Mouse (Mus musculus) heart, embryonic 10.5 days (tissue): ENCODE measurements around the gene Rprd1b. TPM values are rescaled to one million over a fixed set of nuclear protein-coding genes. Genes with fewer than 3 reads are reported as not detected.

Source experiments
- DNase-seq: peaks from one replicate; pipeline ENCODE4 v3.0.0-alpha.2; 2017; ENCODE audit warnings: low spot score
- H3K27ac ChIP-seq: fragments of 300-500 bp; sonication (generic); 2 replicates; pipeline ENCODE4 v1.5.1; 2016; ENCODE audit warnings: mild to moderate bottlenecking
- H3K27me3 ChIP-seq: fragments of 300-500 bp; sonication (generic); 2 replicates; pipeline ENCODE4 v1.6.1; 2016; ENCODE audit warnings: mild to moderate bottlenecking; ENCODE audit not compliant: poor library complexity, insufficient read depth, severe bottlenecking
- H3K36me3 ChIP-seq: fragments of 300-500 bp; sonication (generic); 2 replicates; pipeline ENCODE4 v1.6.1; 2016; ENCODE audit warnings: mild to moderate bottlenecking, moderate library complexity
- H3K4me1 ChIP-seq: fragments of 300-500 bp; sonication (generic); 2 replicates; pipeline ENCODE4 v1.6.1; 2016; ENCODE audit warnings: mild to moderate bottlenecking
- H3K4me3 ChIP-seq: fragments of 300-500 bp; sonication (generic); 2 replicates; pipeline ENCODE4 v1.5.1; 2016; ENCODE audit warnings: mild to moderate bottlenecking, moderate library complexity
- H3K9me3 ChIP-seq: fragments of 300-500 bp; sonication (generic); 2 replicates; pipeline ENCODE4 v1.6.1; 2016; ENCODE audit warnings: mild to moderate bottlenecking, moderate library complexity
- WGBS: fragments of 180-500 bp; shearing (Covaris S2); methylation state at CpG from one replicate; pipeline ENCODE4 v1.1.7; 2016; 5-methylcytosine and 5-hydroxymethylcytosine counted together
- polyA plus RNA-seq: library from polyadenylated mRNA; unstranded; fragments of >200 nt; fragmentation: Nextera tagmentation; extraction: Ambion mirVana; gene quantifications from 2 replicates; pipeline ENCODE4 v1.2.1, GENCODE M21; 2016

Rprd1b gene
- polyA plus RNA-seq, 1 experiment from 2014 or later: 42.1 TPM

DNA sequence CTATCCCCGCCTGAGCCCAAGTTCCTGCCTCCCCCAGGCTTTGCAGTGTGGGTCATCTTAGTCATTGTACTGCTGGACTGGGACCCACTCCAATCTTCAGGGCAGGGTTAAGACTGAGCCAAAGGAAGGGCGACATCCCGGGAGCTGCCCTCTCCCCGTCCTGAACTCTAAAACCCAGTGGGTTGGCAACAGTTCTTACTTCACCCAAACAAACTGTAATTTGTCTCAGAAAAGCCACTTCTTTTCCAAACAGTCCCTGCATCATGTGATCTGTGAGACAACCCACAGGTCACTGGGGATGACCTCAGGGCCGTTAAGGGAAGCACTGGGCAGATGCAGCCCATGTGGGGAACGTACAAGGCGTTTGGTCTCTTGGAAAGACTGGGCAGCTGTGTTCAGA is 107.9 kb downstream of the Rprd1b start:
- no peaks in the 10 kb centered on the region for H3K9me3 ChIP-seq
- H3K4me1 ChIP-seq: peaks cover 59% of the 10 kb centered on the region
- peaks cover 87% of the 10 kb centered on the region for H3K36me3 ChIP-seq
- H3K27ac ChIP-seq: 0 out of 2 replicates have a peak overlapping the region, but pooled peaks have one; percentile 31
- H3K27me3 ChIP-seq: no peaks in the 10 kb centered on the region
- no peak for DNase-seq
- no peak overlapping the region for H3K4me3 ChIP-seq
- WGBS: 66% methylated on average over 7 of the region's 7 CpGs

DNA sequence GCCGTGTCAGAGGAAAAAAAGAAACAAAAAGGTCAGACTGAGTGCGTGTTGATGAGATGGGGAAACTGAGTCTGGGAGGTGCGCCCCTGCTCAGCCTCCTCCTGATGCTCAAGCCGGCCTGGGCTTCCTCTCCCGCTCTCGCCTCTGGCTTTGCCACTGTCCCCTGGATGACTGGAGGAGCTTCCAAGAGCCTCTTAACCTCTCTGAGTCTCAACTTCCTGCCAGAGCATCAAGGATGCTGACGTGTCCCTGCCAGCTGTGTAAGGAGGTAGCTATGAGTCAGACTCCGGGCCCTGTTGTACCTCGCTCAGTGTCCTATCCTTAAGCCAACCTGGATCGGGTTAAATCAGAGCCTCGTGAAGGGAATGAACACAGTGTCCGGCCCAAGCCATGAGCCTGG is 109.5 kb downstream of the Rprd1b start:
- no peak for DNase-seq
- WGBS: 81% methylated on average over 12 of the region's 12 CpGs
- Histone ChIP-seq H3K27me3 (no peaks in the 10 kb centered on the region), H3K4me3 (no peak overlapping the region), H3K36me3 (peaks cover 87% of the 10 kb centered on the region), H3K9me3 (no peaks in the 10 kb centered on the region), H3K27ac (peak overlapping the region; percentile 93), H3K4me1 (peaks cover 65% of the 10 kb centered on the region)

DNA sequence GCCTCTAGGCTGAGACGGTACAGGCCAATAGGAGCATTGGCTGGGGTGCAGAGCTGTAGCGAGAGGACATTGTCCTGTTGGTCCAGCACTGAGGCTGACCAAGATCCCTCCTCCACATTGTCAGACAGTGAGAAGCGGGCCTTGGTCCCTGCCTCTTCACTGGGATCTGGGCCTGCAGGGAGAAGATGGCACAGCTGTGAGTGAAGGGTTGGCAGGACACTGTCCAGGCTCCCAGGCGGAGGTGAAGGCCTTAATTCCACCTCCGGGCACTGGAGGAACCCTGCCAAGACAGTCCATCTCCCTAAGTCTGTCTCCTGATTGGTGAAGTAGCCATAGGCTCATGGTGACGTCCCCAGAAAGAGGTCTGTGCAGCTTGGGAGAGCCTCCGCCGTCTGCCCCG is 110.5 kb downstream of the Rprd1b start:
- no peak for DNase-seq
- Histone ChIP-seq H3K4me3 (no peak overlapping the region), H3K27ac (peak overlapping the region; percentile 93), H3K4me1 (peaks cover 72% of the 10 kb centered on the region), H3K36me3 (peaks cover 81% of the 10 kb centered on the region), H3K27me3 (no peaks in the 10 kb centered on the region), H3K9me3 (no peaks in the 10 kb centered on the region)
- WGBS: 92% methylated on average over 9 of the region's 9 CpGs

- Histone ChIP-seq H3K36me3 (peaks cover 73% of the 10 kb centered on the region), H3K4me1 (peaks cover 78% of the 10 kb centered on the region), H3K27ac (peak overlapping the region; percentile 93), H3K9me3 (no peaks in the 10 kb centered on the region), H3K4me3 (no peak overlapping the region), H3K27me3 (no peaks in the 10 kb centered on the region)
- DNase-seq: peak; percentile 93
- WGBS: 24% methylated on average over 7 of the region's 7 CpGs
Measured at GRCm38 (mm10) chr2:158139628-158140027, 111.3 kb downstream of the Rprd1b start.

GRCm38 (mm10) chr2:158140664-158141063 is 112.4 kb downstream of the Rprd1b start:
- no peak overlapping the region for H3K4me3 ChIP-seq
- WGBS: 74% methylated on average over 5 of the region's 5 CpGs
- H3K9me3 ChIP-seq: no peaks in the 10 kb centered on the region
- peaks cover 85% of the 10 kb centered on the region for H3K4me1 ChIP-seq
- no peak for DNase-seq
- H3K36me3 ChIP-seq: peaks cover 63% of the 10 kb centered on the region
- H3K27ac ChIP-seq: peak overlapping the region; percentile 93
- H3K27me3 ChIP-seq: no peaks in the 10 kb centered on the region

DNA sequence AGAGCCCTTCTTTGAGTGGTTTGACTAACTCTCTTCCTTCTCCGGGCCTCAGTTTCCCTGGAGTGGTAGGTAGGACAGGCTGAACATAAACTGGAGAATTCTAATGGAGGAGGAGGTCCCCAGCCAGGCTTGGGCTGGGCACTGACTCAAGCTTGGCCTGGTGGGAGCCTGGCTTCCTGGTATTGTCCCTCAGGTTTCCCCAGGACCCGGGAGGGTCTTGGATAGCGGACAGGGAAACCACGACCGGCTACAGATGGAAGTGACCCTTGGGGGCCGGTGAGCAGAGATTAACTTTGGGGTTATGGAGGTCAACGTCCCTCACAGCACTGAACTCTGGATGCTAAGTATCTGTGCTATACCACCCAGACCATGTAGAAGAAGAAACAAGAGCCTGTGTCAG is 113.0 kb downstream of the Rprd1b start:
- Histone ChIP-seq H3K27me3 (no peaks in the 10 kb centered on the region), H3K4me1 (peaks cover 86% of the 10 kb centered on the region), H3K4me3 (peak overlapping the region; percentile 19; the same call in 1 of the 2 replicates), H3K9me3 (no peaks in the 10 kb centered on the region), H3K36me3 (peaks cover 57% of the 10 kb centered on the region), H3K27ac (peak overlapping the region; percentile 93)
- DNase-seq: no peak
- WGBS: 62% methylated on average over 7 of the region's 7 CpGs

GRCm38 (mm10) chr2:158141690-158142440 is 113.6 kb downstream of the Rprd1b start:
- WGBS: 40% methylated on average over 7 of the region's 7 CpGs
- peaks cover 85% of the 10 kb centered on the region for H3K4me1 ChIP-seq

DNA sequence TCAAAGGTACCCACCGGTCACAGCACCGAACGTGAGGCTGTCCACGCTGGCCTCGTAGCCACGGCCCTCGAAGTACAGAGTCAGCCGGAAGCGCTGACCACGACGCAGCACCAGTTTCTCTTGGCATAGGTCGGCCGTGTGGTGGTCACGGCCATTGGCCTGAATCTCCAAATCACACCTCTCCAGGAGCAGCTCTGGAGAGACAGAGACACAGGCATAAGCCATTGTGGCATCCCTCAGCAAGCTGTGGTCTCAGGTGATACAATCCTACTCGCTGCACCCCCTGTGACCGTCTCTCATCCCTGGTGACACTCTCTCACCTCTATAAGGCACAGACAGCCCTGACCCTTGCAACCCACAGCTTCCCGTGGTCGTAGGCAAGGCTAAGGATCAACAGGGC is 114.7 kb downstream of the Rprd1b start:
- H3K4me1 ChIP-seq: peaks cover 80% of the 10 kb centered on the region

More at GRCm38 (mm10) chr2:158141690-158142440, 113.6 kb downstream of the Rprd1b start:
- Histone ChIP-seq H3K9me3 (no peaks in the 10 kb centered on the region), H3K36me3 (peaks cover 51% of the 10 kb centered on the region), H3K4me3 (peak overlapping the region; percentile 73), H3K27ac (peak overlapping the region; percentile 93), H3K27me3 (no peaks in the 10 kb centered on the region)
- peak; percentile 94 for DNase-seq

DNA sequence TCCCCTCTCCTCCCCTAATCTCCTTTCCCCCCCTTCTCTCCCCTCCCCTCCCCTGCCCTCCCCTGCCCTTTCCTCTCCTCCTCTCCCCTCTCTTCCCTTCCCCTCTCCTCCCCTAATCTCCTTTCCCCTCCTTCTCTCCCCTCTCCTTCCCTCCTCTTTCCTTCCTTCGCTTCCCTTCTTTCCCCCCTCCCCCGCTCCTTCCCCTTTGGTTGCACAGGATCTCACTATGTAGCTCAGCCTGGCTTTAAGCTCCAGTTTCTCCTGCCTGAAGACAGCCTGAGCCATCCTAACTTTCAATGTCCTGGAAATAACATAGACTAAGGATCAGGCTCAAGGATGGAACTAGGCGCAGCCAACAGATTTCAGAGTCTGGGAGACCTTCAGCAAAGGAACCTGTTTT is 115.5 kb downstream of the Rprd1b start:
- Histone ChIP-seq H3K4me1 (peaks cover 73% of the 10 kb centered on the region), H3K36me3 (peaks cover 34% of the 10 kb centered on the region), H3K27me3 (no peaks in the 10 kb centered on the region), H3K27ac (peak overlapping the region; percentile 93), H3K4me3 (peak overlapping the region; percentile 73), H3K9me3 (no peaks in the 10 kb centered on the region)
- DNase-seq: no peak
- 49% methylated on average over 3 of the region's 3 CpGs for WGBS

More for the DNA sequence above, 114.7 kb downstream of the Rprd1b start:
- Histone ChIP-seq H3K9me3 (no peaks in the 10 kb centered on the region), H3K4me3 (peak overlapping the region; percentile 73), H3K36me3 (peaks cover 42% of the 10 kb centered on the region), H3K27me3 (no peaks in the 10 kb centered on the region), H3K27ac (peak overlapping the region; percentile 93)
- no peak for DNase-seq
- 73% methylated on average over 18 of the region's 18 CpGs for WGBS

DNA sequence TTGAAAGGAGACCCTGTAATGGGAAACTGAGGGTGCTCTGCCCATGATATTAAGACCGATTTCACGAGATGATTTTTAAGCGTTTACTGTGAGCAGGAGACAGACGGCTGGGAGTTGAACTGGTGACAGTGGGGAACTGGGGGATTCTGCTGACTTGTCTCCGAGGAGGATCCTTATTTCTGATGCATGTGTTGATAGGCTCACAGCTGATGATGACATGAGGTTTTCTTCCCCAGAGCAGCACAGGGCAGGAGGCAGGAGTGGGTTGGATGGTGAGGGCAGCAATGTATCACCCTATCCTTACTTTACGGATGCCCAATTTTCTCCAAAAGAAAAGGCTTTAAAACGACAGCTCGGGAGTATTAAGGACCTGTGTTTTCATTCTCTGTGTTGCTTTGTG is 116.0 kb downstream of the Rprd1b start:
- H3K4me3 ChIP-seq: peak overlapping the region; percentile 73

DNA sequence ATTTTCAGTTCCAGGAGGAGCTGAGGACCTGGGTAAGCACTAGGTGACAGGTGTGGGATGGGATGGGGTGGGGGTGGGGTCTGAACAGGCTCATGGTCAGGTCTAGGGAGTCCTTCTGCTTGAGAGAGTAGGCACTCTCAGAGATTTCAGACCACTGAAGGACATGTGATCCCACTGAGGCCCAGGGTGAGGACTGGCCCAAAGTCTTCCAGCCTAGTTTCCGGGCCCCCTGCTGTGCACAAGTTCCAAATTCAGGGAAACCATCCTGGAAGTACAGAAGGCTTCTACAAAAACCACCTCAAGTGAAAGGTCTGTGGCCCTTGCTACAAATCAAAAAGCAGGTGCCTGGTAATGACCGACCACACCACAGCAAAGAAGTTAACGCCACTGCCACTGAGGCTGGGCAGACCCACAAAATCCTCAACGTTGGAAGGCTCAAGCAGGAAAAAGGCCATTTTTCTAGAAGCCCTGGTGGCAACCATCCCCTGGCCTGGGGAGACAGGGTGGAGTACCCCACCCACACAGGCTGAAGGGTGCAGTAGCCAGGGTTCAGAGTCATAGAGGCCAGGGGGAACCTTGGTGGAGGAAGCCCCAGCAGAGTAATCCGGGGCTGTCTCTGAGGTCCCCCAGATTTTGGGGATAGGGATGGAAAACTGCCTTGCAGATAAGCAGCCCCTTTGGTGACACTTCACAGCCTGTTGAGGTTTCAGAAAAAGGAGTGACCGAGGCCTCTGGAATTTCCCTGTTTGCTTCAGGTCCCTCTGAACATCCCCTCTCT is 116.6 kb downstream of the Rprd1b start:
- WGBS: 71% methylated on average over 6 of the region's 6 CpGs
- no peaks in the 10 kb centered on the region for H3K27me3 ChIP-seq
- no peak for DNase-seq
- H3K36me3 ChIP-seq: peaks cover 30% of the 10 kb centered on the region; the same call in 1 of the 2 replicates
- peak overlapping the region; percentile 93 for H3K27ac ChIP-seq
- H3K9me3 ChIP-seq: no peaks in the 10 kb centered on the region
- H3K4me1 ChIP-seq: peaks cover 65% of the 10 kb centered on the region
- peak overlapping the region; percentile 73 for H3K4me3 ChIP-seq

More for the DNA sequence above, 116.0 kb downstream of the Rprd1b start:
- DNase-seq: no peak
- peaks cover 68% of the 10 kb centered on the region for H3K4me1 ChIP-seq
- peaks cover 30% of the 10 kb centered on the region; the same call in 1 of the 2 replicates for H3K36me3 ChIP-seq
- H3K9me3 ChIP-seq: no peaks in the 10 kb centered on the region
- peak overlapping the region; percentile 93 for H3K27ac ChIP-seq
- no peaks in the 10 kb centered on the region for H3K27me3 ChIP-seq
- WGBS: 51% methylated on average over 8 of the region's 8 CpGs

DNA sequence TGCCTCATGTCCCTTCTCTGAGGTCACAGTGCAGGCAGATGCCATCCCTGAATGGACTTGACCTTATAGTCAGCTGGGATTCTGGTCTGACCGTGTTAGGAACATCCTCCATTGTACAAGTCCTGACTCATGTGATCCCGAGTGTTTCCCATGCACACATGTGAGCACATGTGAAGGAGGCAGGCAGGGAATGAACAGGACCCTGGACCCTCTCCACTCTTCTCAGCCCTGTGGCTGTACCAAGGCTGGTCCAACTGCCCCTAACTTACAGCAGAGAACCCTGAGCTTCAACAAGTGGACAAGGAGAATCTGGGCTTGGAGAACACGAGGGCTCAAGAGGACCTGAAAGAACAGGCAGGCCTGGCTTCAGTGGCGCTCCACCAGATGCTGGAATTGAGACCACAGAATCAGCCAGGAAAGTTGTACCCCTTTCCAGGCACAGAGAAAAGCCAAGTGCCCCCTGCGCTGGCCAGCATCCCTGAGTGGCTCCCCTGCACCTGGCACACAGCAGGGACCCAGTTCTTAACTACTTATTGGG is 117.3 kb downstream of the Rprd1b start:
- DNase-seq: no peak
- Histone ChIP-seq H3K27ac (peak overlapping the region; percentile 93), H3K4me3 (peak overlapping the region; percentile 73), H3K27me3 (no peaks in the 10 kb centered on the region), H3K9me3 (no peaks in the 10 kb centered on the region), H3K36me3 (peaks cover 26% of the 10 kb centered on the region; the same call in 1 of the 2 replicates), H3K4me1 (peaks cover 59% of the 10 kb centered on the region)
- WGBS: 53% methylated on average over 5 of the region's 5 CpGs

DNA sequence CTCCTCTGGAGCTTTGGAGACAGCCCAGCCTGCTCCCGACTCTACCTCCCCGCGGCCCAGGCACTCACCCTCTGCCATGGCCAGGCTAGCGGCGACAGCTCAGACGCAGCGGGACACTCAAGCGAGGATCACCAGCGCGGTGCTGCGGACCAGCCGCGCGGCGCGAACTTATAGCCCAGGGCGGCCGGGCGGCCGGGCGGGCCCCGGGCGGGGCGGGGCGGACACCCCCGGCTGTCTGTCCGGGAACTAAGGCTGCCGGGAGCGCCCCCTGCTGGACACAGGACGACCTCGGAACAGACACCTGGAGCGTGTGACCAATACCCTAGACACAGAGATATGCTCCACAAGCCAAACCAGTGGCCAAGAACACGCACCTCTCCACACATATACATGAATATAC is 117.9 kb downstream of the Rprd1b start, which contains the start of gene Tgm2:
TSS of gene Tgm2 (minus strand) at position 214 of the 400 bp plus-strand sequence.
- Histone ChIP-seq H3K27ac (peak within 1 kb of the TSS; percentile 93), H3K9me3 (peaks cover 5% of the 10 kb centered on the region; the same call in 1 of the 2 replicates), H3K4me1 (peaks cover 53% of the 10 kb centered on the region), H3K27me3 (no peaks in the 10 kb centered on the region), H3K36me3 (peaks cover 20% of the 10 kb centered on the region; the same call in 1 of the 2 replicates), H3K4me3 (peak within 1 kb of the TSS; percentile 73)
- under 1% methylated on average over 31 of the region's 33 CpGs for WGBS
- peak; percentile 95 for DNase-seq
